Mouse (Mus musculus) c-Kit-positive CD71-positive TER-119-positive erythroid progenitor cells, embryonic 14.5 days (primary cell): ENCODE results near the gene Tfpi2.

ENCODE experiments used
- DNase-seq: peaks from one replicate; pipeline ENCODE4 v3.0.0-alpha.2; 2013; ENCODE audit warnings: low spot score

Gene Tfpi2

GRCm38 (mm10) chr6:3988750-3989149, at the start of gene Tfpi2:
Tfpi2 (minus strand) TSS chr6:3988919.
- no peak for DNase-seq

- DNase-seq, result no peak
Measured at GRCm38 (mm10) chr6:4030956-4031355, 42.2 kb upstream of the Tfpi2 start.

DNA sequence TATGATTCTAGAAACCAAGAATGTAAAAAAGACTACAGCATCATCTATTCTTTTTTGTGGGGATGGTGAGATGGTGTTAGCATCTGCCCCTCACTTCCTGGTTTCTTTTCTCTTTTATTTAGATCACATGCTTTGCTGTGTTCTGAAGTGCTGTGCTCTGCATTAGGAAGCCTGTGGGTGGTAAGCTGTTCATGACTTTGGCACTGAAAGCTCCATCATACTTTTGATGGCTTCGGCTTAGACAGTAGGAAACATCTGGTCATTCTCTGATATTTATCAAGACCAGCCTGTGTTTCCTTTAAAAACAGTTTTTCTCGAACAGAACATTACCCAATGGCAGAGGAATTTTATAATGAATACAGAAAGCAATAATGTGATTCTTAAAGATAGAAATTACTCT, 37.6 kb upstream of the Tfpi2 start:
- no peak for DNase-seq

DNA sequence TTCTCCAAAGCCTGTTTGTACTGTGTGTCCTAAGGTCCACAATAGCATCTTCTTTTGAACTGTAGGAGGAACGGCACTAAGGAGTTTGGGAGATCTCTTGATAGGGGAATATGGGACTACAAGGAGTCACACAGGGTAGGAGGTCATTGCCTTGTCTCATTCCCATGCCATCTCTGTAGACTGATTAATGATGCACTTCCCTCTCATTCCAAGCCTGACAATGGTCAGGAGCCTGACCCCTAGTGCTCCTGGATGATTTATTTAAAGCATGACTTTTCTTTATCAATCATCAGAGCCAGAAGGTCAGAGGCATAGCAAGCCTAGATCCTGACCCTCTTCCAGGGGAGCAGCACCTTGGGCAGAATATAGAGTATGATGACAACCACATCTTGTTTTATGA, 33.9 kb upstream of the Tfpi2 start:
- no peak for DNase-seq

DNA sequence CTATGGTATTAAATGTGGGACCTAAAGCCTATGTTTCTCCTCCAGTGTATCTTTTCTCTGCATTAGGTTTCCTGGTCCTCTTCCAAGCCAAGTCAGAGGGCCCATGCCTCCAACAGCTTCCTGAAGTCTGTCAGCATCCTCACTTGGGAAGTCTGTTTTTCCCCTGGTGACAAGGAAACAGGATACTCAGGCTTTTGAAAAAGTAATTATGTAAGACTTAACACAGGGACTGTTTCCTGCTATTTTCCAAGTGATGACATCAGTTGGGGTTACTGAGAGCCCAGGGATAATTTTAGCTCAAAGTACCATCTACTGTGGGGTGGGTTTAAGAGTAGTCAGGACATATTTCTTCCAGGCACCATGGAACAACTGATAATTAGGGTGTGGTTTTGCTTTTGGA, 20.8 kb upstream of the Tfpi2 start:
- DNase-seq, result no peak

GRCm38 (mm10) chr6:4008501-4009040, 19.9 kb upstream of the Tfpi2 start:
- DNase-seq, result no peak

DNA sequence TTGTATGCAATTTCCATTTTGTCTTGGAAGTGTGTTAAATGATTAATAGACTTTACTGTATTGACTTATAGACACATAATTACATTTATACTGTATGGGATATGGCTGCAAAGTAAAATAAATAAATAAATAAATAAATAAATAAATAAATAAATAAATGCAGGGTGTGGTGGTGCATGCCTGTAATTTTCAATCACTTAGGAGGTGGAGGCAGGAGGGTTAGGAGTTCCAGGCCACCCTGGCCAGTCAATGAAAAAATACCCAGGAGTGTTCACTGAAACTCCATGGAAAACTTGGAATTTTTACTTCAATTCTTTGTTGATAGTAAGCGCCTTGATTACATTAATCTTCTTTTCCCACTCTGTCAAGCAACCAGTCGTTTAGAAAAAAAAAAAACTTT, 16.1 kb upstream of the Tfpi2 start:
- no peak for DNase-seq

DNA sequence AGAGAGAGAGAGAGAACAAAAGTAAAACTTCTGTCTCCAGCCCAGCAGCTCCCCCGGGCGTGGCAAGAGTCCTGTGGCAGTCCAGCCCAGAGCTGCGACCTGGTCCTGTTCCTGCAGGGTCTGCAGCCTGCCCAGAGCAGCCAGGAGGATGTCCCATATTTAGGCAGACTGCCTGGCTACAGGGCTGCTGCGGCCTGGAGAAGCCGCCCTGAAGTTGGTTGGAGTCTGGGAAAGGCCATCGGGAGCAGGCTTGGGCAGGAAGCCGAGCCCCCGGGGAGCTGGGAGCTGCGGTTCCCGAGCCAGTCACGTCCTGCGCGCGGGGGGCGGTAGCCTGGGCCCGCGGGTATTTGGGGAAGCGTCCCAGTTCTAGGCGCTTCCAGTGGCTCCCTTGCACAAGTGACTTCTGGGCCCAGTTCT, 15.2 kb upstream of the Tfpi2 start, which contains the start of gene Gng11:
TSS of gene Gng11 (plus strand) at position 15 of the 417 bp plus-strand sequence.
- DNase-seq, result no peak

DNA sequence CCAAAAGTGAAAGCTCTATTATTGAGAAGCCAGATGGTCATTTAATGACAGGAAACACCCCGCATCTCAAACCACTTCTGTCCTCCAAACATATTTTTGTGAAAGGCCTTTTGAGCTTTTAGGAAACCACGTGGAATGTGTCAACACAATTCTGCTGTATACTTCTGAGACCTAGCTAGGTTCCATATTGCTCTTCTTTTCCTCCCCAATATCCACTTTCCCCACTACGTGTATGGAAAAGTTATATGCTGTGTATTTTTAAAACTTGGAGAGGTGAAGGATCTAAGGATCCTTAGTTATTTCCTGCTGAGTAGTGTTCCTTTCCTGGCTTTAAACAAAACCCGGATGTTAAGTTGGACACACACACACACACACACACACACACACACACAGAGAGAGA, 14.7 kb upstream of the Tfpi2 start:
- no peak for DNase-seq

DNA sequence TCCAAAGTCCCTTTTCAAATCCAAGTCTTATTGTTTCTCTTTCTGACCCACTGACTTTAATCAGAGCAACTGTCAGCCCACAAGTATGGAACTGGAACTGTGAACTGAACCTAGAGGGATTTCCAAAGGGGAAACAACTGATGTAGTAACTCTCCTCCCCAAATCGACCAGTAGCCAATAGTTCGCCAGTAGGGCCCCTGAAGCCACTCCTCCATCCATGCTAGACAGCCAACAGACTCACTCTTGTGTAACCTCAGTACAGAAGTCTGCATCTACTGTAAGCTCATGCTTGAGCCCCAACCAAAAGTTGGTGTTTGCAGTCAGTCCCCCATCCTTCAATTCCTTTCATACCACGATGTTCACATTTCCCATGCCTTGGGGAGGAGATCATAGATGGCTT, 12.0 kb upstream of the Tfpi2 start:
- no peak for DNase-seq

DNA sequence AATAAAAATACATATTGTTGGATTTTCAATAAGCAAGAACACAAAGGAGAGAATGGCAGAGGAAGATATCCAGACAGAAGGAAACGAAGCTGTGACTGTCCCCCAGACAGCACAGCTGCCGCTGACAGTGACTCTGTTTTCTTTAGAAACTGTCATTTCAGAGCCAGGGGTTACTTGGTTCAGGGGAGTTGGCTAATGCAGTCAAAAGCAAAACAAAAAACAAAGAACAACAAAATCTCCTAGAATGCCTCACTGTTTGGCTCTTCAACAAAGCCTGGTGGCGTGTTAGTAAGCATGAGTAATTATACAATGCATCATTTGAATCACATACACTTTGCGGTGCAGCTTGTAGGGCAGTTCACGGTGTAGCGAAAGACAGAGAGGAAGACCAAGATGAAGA, 10.6 kb upstream of the Tfpi2 start:
- DNase-seq, result no peak

- no peak for DNase-seq
Measured at GRCm38 (mm10) chr6:3998089-3998488, 9.4 kb upstream of the Tfpi2 start.

DNA sequence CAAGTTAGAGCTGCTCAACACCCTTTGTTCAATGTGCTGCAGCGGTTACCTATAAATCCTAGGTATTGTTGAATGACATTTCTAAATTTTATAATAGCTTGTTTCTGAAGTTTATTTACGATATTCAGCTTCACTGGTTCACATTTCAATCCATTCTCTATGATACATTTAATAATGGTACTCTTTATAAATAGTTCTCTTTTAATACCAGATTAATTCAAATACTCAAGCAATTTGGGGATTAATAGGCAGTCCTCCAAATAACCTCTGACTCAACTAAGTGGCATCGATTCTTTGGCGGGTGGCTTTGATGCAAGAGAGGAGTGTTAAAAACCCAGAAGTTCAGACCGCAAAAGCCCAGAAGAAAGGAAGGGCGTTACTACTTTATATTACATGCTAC, 4.8 kb upstream of the Tfpi2 start, which contains the start of gene Gngt1:
TSS of gene Gngt1 (plus strand) at position 301 of the 400 bp plus-strand sequence.
- DNase-seq, result no peak

GRCm38 (mm10) chr6:3982661-3983284, 5.9 kb downstream of the Tfpi2 start:
- no peak for DNase-seq

DNA sequence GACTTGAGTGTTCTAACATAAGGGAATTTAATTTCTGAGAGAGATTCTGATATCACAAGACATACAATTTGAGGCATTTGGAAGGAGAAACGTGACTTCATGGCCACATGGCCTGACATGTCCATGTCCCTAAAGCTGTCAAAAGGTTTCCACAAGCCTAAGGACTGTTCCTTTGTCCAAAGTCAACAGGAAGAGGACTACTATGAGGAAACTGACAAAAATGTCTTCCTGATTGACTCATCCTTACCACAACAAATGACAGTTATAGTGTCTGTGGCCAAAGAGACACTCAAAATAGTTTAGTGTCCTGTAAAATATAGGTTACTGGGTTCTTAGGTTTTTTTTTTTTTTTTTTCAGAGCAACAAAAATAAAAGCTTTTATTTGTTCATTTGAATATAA, 15.0 kb downstream of the Tfpi2 start:
- no peak for DNase-seq

DNA sequence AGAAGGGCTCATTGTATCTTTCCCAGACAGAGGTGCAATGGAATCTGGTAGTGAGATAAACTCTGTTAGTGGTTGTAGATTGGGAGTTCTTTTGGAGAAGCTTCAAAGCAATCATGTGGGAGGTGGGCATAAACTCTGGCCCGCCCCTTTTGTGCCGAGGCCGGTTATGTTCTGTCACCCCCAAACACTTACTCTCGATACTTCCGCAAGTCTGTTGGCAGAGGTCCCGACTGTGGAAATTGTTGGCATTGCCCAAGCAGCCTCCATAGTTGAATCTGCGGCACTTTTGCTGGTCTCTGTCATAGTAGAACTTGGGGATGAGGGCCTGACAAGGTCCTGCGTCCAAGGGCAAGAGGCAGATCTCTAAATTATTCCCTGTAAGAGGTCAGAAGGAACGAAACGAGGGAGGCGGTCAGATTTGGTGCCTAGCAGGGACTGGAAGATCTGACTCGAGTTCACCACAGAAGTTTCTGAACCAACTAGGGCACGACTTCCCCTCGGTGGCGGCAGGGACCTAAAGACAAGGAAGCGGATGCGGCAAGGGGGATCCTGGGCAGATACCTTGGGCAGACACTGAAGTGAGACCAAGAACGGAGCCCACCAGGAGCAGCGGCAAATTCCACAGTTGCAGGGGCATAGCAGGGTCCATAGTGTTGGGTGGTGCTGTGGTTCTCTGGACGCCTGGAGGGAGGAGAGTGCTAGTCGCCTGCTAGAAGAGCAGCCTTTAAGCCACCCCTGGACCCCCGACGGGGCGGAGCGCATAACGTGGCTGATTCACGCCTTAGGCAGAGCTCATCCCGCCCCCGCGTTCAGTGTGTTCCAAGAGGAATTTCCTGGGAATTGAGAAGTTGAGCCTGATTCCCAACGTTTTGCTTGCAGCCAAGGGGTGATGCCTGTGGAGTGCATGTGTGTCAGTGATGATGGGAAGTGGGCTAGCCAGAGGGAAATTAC, 20.8 kb downstream of the Tfpi2 start:
- no peak for DNase-seq

GRCm38 (mm10) chr6:3954969-3955368, 33.8 kb downstream of the Tfpi2 start:
- DNase-seq, result no peak

DNA sequence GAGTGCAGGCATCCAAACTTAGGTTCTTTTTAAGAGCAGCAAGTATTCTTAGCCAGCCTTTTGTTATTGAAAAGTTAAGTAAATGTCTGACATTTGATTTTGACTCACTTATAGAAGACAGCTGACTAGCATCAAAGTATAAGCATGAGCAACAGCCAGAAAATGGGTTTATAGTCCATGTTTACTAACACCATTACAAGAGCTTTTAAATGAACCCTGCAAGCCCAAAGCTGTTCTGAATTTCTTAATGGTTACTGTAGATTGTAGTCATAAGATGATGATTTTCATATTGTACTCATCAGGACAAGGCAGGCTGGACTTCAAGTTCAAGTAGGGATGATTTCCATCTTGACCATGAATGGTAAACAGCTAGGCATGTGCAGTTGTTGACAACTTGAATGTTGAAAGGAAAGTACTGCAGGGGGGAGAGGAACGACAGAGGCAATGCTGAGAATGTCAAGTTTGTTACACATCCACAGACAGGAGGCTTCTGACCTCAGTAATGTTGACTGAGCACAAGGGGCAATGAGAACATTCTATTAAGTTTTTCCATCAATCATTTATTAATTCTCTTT, 52.5 kb downstream of the Tfpi2 start:
- DNase-seq, result no peak

DNA sequence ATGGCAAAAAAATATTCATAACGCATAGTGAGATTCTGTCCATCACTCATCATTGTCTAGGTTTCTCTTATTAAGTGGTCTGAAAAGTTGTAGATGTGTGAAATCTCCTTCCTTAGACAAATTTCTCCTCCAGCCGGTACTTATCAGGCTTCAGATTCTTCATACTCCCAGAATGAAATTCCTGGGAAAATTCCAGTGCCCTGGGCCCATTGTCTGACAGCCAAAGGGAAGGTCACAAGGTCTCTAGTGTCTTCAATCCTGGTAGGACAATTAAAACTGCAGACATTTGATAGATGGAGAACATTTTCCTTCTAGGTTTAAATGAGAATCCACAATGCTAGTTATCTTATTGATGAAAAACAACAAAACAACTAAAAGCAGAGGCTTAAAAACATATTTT, 53.1 kb downstream of the Tfpi2 start:
- DNase-seq, result no peak

DNA sequence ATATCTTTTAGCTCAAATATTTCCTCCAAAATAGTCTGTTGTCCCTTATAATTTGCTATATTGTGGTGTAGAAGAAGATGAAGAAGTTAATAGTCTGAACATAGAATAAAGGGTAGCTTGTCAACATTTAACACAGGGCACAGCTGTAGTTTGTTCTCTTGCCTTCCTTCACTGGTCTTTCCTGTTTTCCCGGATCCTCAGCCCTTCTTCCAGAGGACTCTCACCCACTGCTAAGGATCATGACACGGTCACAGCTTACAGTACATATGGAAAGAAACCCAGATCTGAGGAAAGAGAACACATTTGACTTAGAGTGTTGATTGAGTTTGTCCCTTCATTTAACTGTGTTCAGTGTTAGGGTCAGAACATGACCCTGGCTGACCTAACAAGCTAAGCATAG, 53.7 kb downstream of the Tfpi2 start:
- no peak for DNase-seq

- DNase-seq, result no peak
Measured at GRCm38 (mm10) chr6:3926140-3926539, 62.6 kb downstream of the Tfpi2 start.

DNA sequence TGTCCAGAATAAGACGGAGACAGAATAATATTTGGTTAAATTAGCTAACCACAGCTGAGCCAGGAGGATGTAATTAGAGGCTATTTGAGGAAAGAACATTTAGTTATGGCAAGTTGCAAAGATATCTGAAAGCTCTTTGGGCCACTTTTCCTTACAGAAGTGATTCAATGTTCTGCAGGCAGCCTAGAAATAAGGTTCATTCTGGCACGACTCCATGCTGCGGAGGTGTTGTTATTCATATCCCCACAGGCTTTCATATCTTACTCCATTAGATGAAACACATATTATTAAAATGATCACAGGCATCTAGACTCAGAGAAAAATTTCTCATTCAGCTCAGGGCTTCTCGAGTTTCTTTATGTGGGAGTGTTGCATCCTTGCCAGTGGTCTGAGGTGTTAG, 65.8 kb downstream of the Tfpi2 start:
- DNase-seq, result no peak

DNA sequence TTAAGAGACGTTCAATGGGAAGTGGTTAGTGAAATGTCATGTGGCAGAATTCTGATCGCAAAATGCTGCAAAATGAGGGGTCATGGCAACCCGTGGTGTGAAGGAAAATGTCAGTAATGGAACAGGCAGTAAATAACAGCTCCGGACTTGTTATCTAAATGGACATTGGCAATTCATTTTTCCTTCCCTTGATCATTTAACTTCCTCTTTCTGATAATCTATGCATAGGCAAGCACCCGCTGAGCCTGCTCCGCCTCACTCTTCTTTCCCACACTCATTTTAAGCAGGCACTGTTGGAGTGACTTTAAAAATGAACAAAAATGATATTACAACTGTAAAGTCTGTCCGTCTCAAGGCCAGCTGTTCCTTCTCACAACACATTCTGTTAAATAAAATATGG, 72.7 kb downstream of the Tfpi2 start:
- no peak for DNase-seq
